Mouse (Mus musculus) intestine, embryonic 15.5 days (tissue): ENCODE measurements around the gene Adh4. TPM values are rescaled to one million over a fixed set of nuclear protein-coding genes. Genes with fewer than 3 reads are reported as not detected.

Experiments
- polyA plus RNA-seq: library from polyadenylated mRNA; unstranded; fragments of >200 nt; fragmentation: Nextera tagmentation; extraction: Ambion mirVana; gene quantifications from 2 replicates; pipeline ENCODE4 v1.2.1, GENCODE M21; 2015

Adh4 gene
- polyA plus RNA-seq, 1 experiment from 2014 or later = 0.31 TPM

Other genes starting within 250 kb of the Adh4 start
- gene 4930579F01Rik, start 221.6 kb upstream of the Adh4 start, polyA plus RNA-seq = 0.20 TPM in 1 of 2 replicates, not detected in the other
- 0.21 and 0.30 TPM in 2 replicates for gene Adh7, start 197.7 kb upstream of the Adh4 start, polyA plus RNA-seq
- gene Adh1, start 154.5 kb upstream of the Adh4 start, polyA plus RNA-seq = 396 and 436 TPM in 2 replicates
- 1.7 and 2.3 TPM in 2 replicates for gene Adh6a, start 102.2 kb upstream of the Adh4 start, polyA plus RNA-seq
- gene Adh6b, start 73.7 kb upstream of the Adh4 start, polyA plus RNA-seq = 0.16 and 0.19 TPM in 2 replicates
- gene Adh5, start 27.6 kb downstream of the Adh4 start, polyA plus RNA-seq = 215 and 222 TPM in 2 replicates
- gene Metap1, start 74.0 kb downstream of the Adh4 start, polyA plus RNA-seq = 48.0 and 48.4 TPM in 2 replicates
- gene Eif4e, start 110.7 kb downstream of the Adh4 start, polyA plus RNA-seq = 308 and 309 TPM in 2 replicates